Mouse (Mus musculus): Measurements from ENCODE around the gene Gdf9.

DNA sequence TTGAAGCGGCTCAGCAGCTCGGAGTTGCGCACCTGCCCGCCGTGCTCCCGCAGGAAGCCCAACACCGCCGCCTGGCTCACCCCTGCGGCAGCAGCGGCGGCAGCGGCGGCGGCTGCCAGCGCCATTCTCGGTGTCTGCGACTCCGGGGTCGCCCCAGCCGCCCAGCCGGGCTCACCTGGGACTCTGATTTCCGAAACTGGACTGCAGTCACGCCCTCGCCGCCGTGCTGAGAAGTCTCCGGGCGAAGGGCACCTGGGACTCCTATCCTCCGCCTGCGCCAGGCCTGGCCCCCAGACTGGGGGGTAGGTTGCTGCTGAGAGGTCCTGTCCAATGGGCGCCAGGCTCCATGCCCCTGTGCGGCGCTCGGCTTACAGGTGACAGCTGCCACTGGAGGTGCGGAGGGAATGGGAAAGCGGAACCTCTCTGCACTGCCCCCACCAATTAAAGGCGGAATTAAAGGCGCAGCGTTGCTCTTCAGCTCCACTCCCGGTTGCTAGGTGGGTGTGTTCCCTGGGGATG lies 49.0 kb downstream of the Gdf9 start, which contains the start of the genes Gm9945 and Sowaha:
- TF ChIP-seq TCF12 (IDR thresholded peaks at IDR 0.05; ENCODE audit: insufficient read depth, poor library complexity, severe bottlenecking) (no peak), MYOG (IDR thresholded peaks at IDR 0.05; ENCODE audit: control insufficient read depth in 1 of 3, insufficient read depth in 1 of 3, insufficient read length in 2 of 3, low read depth in 2 of 3) (no peak), MAX (IDR thresholded peaks at IDR 0.05; ENCODE audit: low read depth) (no peak), POLR2A (IDR thresholded peaks at IDR 0.05; ENCODE audit: insufficient read length, low read depth) (no peak), E2F4 (IDR thresholded peaks at IDR 0.05; ENCODE audit: insufficient read depth) (no peak), TCF3 (IDR thresholded peaks at IDR 0.05; ENCODE audit: insufficient read length, low read depth) (no peak), SRF (IDR thresholded peaks at IDR 0.05; ENCODE audit: control insufficient read depth, insufficient read length, low read depth) (no peak)
